Mouse (Mus musculus): ENCODE data around the gene Exosc2. TPM values are rescaled to one million over a fixed set of nuclear protein-coding genes. Genes with fewer than 3 reads are reported as not detected.

Exosc2 gene
- polyA plus RNA-seq, 1 experiment, result 71.3 TPM

DNA sequence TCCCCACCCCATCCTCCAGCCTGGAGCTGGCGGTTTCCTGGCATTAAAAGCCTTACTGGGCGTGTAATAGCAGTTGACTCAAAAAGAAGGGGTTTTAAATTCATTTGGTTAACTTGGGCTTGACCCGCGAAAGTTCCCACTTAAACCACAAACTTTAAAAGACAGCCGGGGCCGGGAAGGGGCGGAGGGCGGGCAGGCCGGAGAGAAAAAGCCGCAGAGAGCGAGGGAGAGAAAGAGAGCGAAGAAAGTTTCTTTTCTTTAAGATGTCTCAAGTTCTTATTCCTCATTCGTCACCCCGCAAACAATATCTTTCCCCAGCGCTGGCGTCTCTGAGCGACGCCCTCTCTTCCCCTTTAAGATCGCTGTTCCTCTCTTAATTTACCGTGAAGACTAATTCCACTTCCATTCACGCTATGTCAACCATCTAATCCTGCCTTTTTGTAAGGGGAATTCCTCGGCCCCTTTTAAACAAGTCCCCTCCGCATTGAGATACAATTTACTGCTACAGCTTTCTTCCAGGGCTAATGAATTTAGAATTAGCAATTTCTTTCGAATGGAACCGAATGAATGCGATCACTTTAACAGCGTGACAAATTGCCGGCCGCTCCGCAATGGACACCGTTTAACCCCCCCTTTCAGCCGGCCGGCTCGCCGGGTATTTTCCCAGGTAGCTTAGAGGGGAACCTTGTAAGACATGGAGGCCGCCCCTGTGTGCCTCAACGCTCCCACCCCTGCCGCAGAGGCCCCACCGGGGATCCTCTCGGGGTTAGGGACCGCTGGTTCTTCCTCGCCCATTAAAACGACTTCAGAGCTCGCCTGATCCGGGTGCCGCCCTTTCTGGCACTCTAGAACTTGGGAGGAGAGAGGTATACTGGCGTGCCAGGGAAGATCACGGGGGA lies 29.7 kb upstream of the Exosc2 start:
- Histone ChIP-seq H3K27me3 (ENCODE audit: control insufficient read depth, insufficient read depth, low read length, poor library complexity, severe bottlenecking) (peaks cover 37% of the 10 kb centered on the region), H3K4me1 (ENCODE audit: control insufficient read depth, insufficient read depth, low read length) (no peaks in the 10 kb centered on the region), H3K4me3 (ENCODE audit: low read depth, low read length) (no peak overlapping the region), H3K9ac (ENCODE audit: low read depth, poor library complexity, severe bottlenecking) (no peak overlapping the region), H3K36me3 (ENCODE audit: control insufficient read depth, insufficient read depth, low read length, poor library complexity, severe bottlenecking) (no peaks in the 10 kb centered on the region), H3K9me3 (replicated peaks; ENCODE audit: control insufficient read depth, insufficient read depth, low read length, poor library complexity, severe bottlenecking) (no peaks in the 10 kb centered on the region), H3K27ac (ENCODE audit: insufficient read depth, low read length) (no peak overlapping the region)
- TF ChIP-seq CTCF (IDR thresholded peaks at IDR 0.05; ENCODE audit: low read depth, low read length), result no peak
- no peak for TF ChIP-seq POLR2A (IDR thresholded peaks at IDR 0.05; ENCODE audit: insufficient read depth, low read length)
- no peak for TF ChIP-seq EP300 (IDR thresholded peaks at IDR 0.05; ENCODE audit: insufficient read depth, low read depth, low read length)

DNA sequence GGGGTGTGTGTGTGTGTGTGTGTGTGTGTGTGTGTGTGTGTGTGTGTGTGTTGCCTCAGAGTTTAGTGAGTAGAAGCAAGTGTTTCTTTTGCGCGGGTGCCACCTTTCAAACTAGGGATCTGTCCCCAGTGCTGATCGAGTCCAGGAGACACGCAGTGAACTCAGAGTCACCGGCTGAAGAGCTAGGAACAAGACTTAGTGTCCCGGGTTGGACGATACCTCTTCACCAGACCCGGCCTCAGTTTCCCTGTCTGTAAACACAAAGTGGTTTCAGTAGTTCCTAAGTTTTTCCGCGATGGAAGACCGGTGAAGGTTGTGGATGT lies 29.0 kb upstream of the Exosc2 start:
- Histone ChIP-seq H3K4me3 (ENCODE audit: low read depth, low read length) (no peak overlapping the region), H3K27me3 (ENCODE audit: control insufficient read depth, insufficient read depth, low read length, poor library complexity, severe bottlenecking) (peaks cover 33% of the 10 kb centered on the region), H3K9ac (ENCODE audit: low read depth, poor library complexity, severe bottlenecking) (no peak overlapping the region), H3K27ac (ENCODE audit: insufficient read depth, low read length) (no peak overlapping the region), H3K9me3 (replicated peaks; ENCODE audit: control insufficient read depth, insufficient read depth, low read length, poor library complexity, severe bottlenecking) (no peaks in the 10 kb centered on the region), H3K36me3 (ENCODE audit: control insufficient read depth, insufficient read depth, low read length, poor library complexity, severe bottlenecking) (no peaks in the 10 kb centered on the region), H3K4me1 (ENCODE audit: control insufficient read depth, insufficient read depth, low read length) (no peaks in the 10 kb centered on the region)
- TF ChIP-seq EP300 (IDR thresholded peaks at IDR 0.05; ENCODE audit: insufficient read depth, low read depth, low read length) (no peak), CTCF (IDR thresholded peaks at IDR 0.05; ENCODE audit: low read depth, low read length) (no peak), POLR2A (IDR thresholded peaks at IDR 0.05; ENCODE audit: insufficient read depth, low read length) (no peak)

DNA sequence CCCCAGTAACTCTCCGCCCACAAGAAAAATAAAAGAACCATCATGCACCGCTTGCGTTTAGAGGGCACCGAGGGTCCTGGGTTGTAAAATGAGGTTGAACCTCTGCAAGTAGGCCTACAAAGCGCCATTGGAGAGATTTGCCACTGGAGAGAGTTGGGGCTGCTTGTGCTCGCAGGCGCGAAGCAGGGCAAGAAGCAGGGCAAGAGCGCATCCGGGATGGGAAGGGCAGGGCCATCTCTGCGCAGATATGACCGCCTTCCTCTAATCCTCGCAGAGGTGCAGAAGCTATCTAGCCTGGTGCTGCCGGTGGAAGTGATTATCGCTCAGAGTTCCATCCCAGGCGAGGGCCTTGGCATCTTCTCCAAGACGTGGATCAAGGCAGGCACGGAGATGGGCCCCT lies 28.6 kb upstream of the Exosc2 start:
- Histone ChIP-seq H3K27me3 (ENCODE audit: control insufficient read depth, insufficient read depth, low read length, poor library complexity, severe bottlenecking) (peaks cover 28% of the 10 kb centered on the region), H3K4me3 (ENCODE audit: low read depth, low read length) (peak overlapping the region; percentile 8; the same call in 1 of the 2 replicates), H3K36me3 (ENCODE audit: control insufficient read depth, insufficient read depth, low read length, poor library complexity, severe bottlenecking) (no peaks in the 10 kb centered on the region), H3K27ac (ENCODE audit: insufficient read depth, low read length) (no peak overlapping the region), H3K9me3 (replicated peaks; ENCODE audit: control insufficient read depth, insufficient read depth, low read length, poor library complexity, severe bottlenecking) (no peaks in the 10 kb centered on the region), H3K9ac (ENCODE audit: low read depth, poor library complexity, severe bottlenecking) (no peak overlapping the region), H3K4me1 (ENCODE audit: control insufficient read depth, insufficient read depth, low read length) (no peaks in the 10 kb centered on the region)
- no peak for TF ChIP-seq POLR2A (IDR thresholded peaks at IDR 0.05; ENCODE audit: insufficient read depth, low read length)

DNA sequence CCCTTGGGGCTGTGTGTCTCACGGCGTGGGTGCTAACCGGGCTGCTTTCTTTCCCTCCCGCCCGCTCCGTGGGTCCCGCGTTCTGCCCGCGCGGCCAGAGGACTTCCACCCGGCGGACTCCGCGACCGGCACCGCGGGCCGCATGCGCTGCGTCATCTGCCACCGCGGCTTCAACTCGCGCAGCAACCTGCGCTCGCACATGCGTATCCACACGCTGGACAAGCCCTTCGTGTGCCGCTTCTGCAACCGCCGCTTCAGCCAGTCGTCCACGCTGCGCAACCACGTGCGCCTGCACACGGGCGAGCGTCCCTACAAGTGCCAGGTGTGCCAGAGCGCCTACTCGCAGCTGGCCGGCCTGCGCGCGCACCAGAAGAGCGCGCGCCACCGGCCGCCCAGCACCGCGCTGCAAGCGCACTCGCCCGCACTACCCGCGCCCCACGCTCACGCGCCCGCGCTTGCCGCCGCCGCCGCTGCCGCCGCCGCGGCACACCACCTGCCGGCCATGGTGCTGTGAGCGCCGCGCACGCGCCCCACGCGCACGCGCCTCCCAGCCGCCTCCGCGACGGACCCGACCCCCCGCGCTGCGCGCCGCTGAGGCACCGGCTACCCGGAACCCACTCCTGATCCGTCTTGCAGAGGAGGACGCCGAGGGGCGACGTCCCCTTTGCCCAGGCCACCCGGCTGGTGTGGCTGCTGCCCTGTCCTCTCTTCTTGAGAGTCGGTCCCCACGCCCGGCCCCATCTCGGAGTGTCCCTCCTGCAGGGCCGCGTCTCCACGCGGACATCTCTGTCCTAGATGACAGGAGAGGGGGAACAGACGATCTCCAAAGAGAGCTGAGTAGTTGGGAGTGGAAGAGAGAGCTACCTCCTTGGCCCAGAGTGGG lies 16.3 kb upstream of the Exosc2 start:
- Histone ChIP-seq H3K27me3 (ENCODE audit: control insufficient read depth, insufficient read depth, low read length, poor library complexity, severe bottlenecking) (peaks cover 12% of the 10 kb centered on the region), H3K36me3 (ENCODE audit: control insufficient read depth, insufficient read depth, low read length, poor library complexity, severe bottlenecking) (no peaks in the 10 kb centered on the region), H3K9me3 (replicated peaks; ENCODE audit: control insufficient read depth, insufficient read depth, low read length, poor library complexity, severe bottlenecking) (no peaks in the 10 kb centered on the region), H3K4me3 (ENCODE audit: low read depth, low read length) (peak overlapping the region; percentile 89), H3K9ac (ENCODE audit: low read depth, poor library complexity, severe bottlenecking) (peak overlapping the region; percentile 57), H3K4me1 (ENCODE audit: control insufficient read depth, insufficient read depth, low read length) (no peaks in the 10 kb centered on the region), H3K27ac (ENCODE audit: insufficient read depth, low read length) (no peak overlapping the region)
- TF ChIP-seq EP300 (IDR thresholded peaks at IDR 0.05; ENCODE audit: insufficient read depth, low read depth, low read length) (no peak), CTCF (IDR thresholded peaks at IDR 0.05; ENCODE audit: low read depth, low read length) (no peak), POLR2A (IDR thresholded peaks at IDR 0.05; ENCODE audit: insufficient read depth, low read length) (no peak)

DNA sequence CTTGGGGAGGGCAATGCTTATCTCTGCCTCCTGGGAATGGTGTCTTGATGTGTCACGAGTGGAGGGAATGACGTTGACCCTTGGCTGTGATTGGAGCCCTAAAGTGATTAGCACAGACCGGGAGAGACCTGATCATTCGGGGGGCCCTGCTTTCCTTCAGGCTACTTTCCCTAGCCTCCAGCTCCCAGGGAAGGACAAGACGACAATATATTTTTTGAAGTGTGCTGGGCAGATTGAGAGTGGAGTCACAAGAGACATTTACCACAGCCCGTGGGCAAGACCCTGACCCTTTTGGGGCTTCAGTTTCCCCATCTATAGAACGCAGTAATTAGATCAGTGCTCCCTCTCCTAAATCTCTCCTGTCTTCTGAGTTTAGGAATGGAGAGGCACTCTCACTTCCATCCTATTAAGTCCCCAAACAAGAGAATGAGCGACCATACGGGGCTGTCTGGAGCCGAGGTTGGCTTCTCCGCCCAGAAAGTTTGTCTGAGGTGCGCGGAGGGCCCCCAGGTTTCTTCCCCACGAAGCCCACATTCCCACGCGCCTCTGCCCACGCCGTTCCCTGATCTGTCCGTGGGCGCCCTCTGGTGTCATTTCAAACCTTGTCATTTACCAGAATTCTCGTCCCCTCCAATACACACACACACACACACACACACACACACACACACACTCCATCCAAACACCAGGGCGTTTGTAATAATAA lies 15.5 kb upstream of the Exosc2 start:
- H3K9ac ChIP-seq (ENCODE audit: low read depth, poor library complexity, severe bottlenecking), result no peak overlapping the region
- H3K9me3 ChIP-seq (replicated peaks; ENCODE audit: control insufficient read depth, insufficient read depth, low read length, poor library complexity, severe bottlenecking), result no peaks in the 10 kb centered on the region
- H3K27ac ChIP-seq (ENCODE audit: insufficient read depth, low read length), result no peak overlapping the region
- H3K4me3 ChIP-seq (ENCODE audit: low read depth, low read length), result peak overlapping the region; percentile 89
- peaks cover 14% of the 10 kb centered on the region for H3K27me3 ChIP-seq (ENCODE audit: control insufficient read depth, insufficient read depth, low read length, poor library complexity, severe bottlenecking)
- TF ChIP-seq CTCF (IDR thresholded peaks at IDR 0.05; ENCODE audit: low read depth, low read length), result peak; percentile 62
- TF ChIP-seq POLR2A (IDR thresholded peaks at IDR 0.05; ENCODE audit: insufficient read depth, low read length), result no peak
- H3K4me1 ChIP-seq (ENCODE audit: control insufficient read depth, insufficient read depth, low read length), result no peaks in the 10 kb centered on the region
- no peaks in the 10 kb centered on the region for H3K36me3 ChIP-seq (ENCODE audit: control insufficient read depth, insufficient read depth, low read length, poor library complexity, severe bottlenecking)

All from ES-Bruce4 (cell line).